Mouse (Mus musculus) forebrain, embryonic 11.5 days (tissue): ENCODE measurements around the gene Cd24a. TPM values are rescaled to one million over a fixed set of nuclear protein-coding genes. Genes with fewer than 3 reads are reported as not detected.

Experiments used
- ATAC-seq: fragments of 200-750 bp; cut with Nextera tagmentation; replicated peaks from 2 replicates; pipeline ENCODE4 v1.8.0; 2017; ENCODE audit warnings: moderate TSS enrichment; ENCODE audit not compliant: low FRiP score
- DNase-seq: peaks from one replicate; pipeline ENCODE4 v3.0.0-alpha.2; 2017; ENCODE audit warnings: low spot score
- H3K27ac ChIP-seq: fragments of 300-500 bp; sonication (generic); 2 replicates; pipeline ENCODE4 v1.5.1; 2014; ENCODE audit warnings: low read depth, low read length
- H3K27me3 ChIP-seq: fragments of 300-500 bp; sonication (generic); 2 replicates; pipeline ENCODE4 v1.6.1; 2014; ENCODE audit warnings: mild to moderate bottlenecking, low read length, mixed read lengths; ENCODE audit not compliant: control insufficient read depth, insufficient read depth
- H3K36me3 ChIP-seq: fragments of 300-500 bp; sonication (generic); 2 replicates; pipeline ENCODE4 v1.6.1; 2014; ENCODE audit warnings: mild to moderate bottlenecking, low read length, moderate library complexity, mixed read lengths; ENCODE audit not compliant: control insufficient read depth, insufficient read depth
- H3K4me1 ChIP-seq: fragments of 300-500 bp; sonication (generic); replicated peaks from 2 replicates; pipeline ENCODE4 v1.6.1; 2014; ENCODE audit warnings: low read length, mixed read lengths; ENCODE audit not compliant: control insufficient read depth, insufficient read depth
- H3K4me2 ChIP-seq: fragments of 300-500 bp; sonication (generic); 2 replicates; pipeline ENCODE4 v1.6.1; 2014; ENCODE audit warnings: low read depth, mild to moderate bottlenecking, low read length, moderate library complexity, mixed read lengths; ENCODE audit not compliant: severe bottlenecking
- H3K4me3 ChIP-seq: fragments of 300-500 bp; sonication (generic); 2 replicates; pipeline ENCODE4 v1.5.1; 2014; ENCODE audit warnings: low read depth, low read length
- H3K9ac ChIP-seq: fragments of 300-500 bp; sonication (generic); 2 replicates; pipeline ENCODE4 v1.6.1; 2014; ENCODE audit warnings: low read length
- H3K9me3 ChIP-seq: fragments of 300-500 bp; sonication (generic); 2 replicates; pipeline ENCODE4 v1.6.1; 2016; ENCODE audit warnings: low read length, mixed read lengths; ENCODE audit not compliant: control insufficient read depth
- WGBS: fragments of 180-500 bp; shearing (Covaris S2); extraction: QIAGEN DNeasy Blood & Tissue Kit; methylation state at CpG from one replicate; pipeline ENCODE4 v1.1.7; 2014; 5-methylcytosine and 5-hydroxymethylcytosine counted together
- polyA plus RNA-seq: library from polyadenylated mRNA; unstranded; fragments of >200 nt; fragmentation: Nextera tagmentation; extraction: Ambion mirVana; gene quantifications from 2 replicates; pipeline ENCODE4 v1.2.1, GENCODE M21; 2014

The Cd24a gene
- polyA plus RNA-seq, 1 experiment from 2014 or later = 364 TPM

DNA sequence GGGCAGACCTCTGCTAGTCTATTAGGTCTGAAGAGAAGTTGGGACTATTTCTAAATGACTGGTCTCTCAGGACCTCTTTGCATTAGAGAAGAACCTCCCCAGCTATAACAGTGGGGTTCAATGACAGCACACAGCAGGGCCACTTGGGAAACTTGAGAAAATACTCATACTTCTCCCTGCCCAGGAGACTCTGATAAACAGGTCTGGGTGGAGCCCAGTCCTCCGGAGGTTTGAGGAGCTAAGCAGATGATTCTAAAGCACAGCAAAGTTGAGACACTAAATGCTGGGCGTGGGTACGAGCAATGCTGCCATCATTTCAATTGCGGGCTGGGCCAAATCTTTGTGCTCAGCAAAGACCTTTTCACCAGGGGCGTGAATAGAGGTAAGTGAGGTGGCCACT, 15.1 kb downstream of the Cd24a start:
- H3K27ac ChIP-seq = no peak overlapping the region
- no peak overlapping the region for H3K9ac ChIP-seq
- WGBS = 83% methylated on average over 5 of the region's 5 CpGs
- H3K4me1 ChIP-seq = no peaks in the 10 kb centered on the region
- no peak overlapping the region for H3K4me3 ChIP-seq
- no peaks in the 10 kb centered on the region for H3K36me3 ChIP-seq
- no peak overlapping the region for H3K4me2 ChIP-seq
- H3K27me3 ChIP-seq = no peaks in the 10 kb centered on the region
- DNase-seq (no peak), ATAC-seq (no peak)
- H3K9me3 ChIP-seq = no peaks in the 10 kb centered on the region

DNA sequence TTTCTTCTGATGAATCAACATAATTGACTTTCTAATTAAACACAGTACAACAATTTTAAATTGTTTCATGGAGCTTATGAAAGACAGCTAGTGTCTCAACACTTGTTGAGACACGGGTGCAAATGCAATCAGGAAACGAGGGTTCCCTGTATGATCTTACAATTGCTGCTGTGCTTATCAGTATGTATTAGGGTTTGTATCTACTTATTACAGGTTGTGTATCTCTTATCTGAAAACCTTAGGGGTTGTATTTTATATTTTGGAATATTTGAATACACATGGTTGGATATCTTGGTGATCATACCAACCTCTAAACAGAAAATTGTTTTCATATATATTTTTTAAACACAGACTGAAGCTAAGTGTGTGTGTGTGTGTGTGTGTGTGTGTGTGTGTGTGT, 16.1 kb downstream of the Cd24a start:
- H3K4me1 ChIP-seq = no peaks in the 10 kb centered on the region
- no peaks in the 10 kb centered on the region for H3K9me3 ChIP-seq
- no peak overlapping the region for H3K4me2 ChIP-seq
- no peak overlapping the region for H3K4me3 ChIP-seq
- H3K27ac ChIP-seq = no peak overlapping the region
- WGBS = 92% methylated on average over 2 of the region's 2 CpGs
- no peaks in the 10 kb centered on the region for H3K36me3 ChIP-seq
- ATAC-seq (no peak), DNase-seq (no peak)
- H3K9ac ChIP-seq = no peak overlapping the region
- H3K27me3 ChIP-seq = no peaks in the 10 kb centered on the region

DNA sequence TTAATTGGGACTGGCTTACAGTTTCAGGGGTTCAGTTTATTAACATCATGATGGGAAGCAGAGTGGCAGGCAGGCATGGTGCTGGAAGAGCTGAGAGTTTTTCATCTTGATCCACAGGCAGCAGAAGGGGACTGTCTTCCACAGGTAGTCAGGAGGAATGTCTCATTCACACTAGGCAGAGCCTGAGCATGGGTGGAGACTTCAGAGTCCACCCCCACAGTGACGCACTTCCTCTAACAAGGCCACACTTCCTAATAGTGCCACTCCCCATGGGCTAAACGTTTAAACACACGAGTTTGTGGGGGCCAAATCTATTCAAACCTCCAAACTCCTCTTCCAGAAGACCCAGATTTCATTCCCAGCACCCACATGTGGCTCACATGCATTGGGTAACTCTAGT, 16.8 kb downstream of the Cd24a start:
- ATAC-seq (no peak), DNase-seq (no peak)
- Histone ChIP-seq H3K36me3 (no peaks in the 10 kb centered on the region), H3K27me3 (no peaks in the 10 kb centered on the region), H3K4me3 (no peak overlapping the region), H3K27ac (no peak overlapping the region), H3K9me3 (no peaks in the 10 kb centered on the region), H3K4me1 (no peaks in the 10 kb centered on the region), H3K4me2 (no peak overlapping the region), H3K9ac (no peak overlapping the region)
- WGBS = 69% methylated on average over 3 of the region's 3 CpGs

DNA sequence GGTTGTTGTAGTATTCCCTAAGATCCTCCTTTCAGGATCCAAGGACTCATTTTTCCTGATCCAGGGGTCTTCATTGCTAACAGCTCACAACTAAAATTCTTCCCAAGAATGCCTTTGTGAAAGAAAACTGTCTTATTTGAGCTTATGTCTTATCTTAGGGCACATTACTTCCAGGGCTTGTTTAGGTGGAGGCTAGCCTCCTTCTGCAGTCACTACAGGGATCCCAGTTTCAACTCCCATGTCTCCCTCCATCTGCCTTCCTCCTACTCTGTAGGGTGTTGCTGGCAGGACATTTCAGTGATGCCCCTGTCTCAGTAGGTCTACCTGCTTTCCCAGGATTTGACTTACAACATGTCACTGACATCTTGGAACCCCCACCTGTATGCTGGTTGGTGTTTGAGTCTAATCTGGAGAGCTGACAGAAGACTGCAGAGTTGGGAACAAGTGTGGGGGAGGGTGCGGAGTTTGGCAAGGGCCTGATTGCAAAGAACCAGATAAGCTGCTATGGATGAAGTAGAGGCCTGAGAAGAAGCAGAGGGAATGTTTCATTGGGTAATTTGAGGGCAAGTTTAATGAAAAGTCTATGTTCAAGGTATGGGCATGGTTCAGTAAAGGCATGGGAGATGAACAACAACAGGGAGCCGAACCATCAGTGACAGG, 20.1 kb downstream of the Cd24a start:
- Histone ChIP-seq H3K4me1 (no peaks in the 10 kb centered on the region; the same call in 1 of the 2 replicates), H3K27me3 (no peaks in the 10 kb centered on the region), H3K4me2 (no peak overlapping the region), H3K27ac (no peak overlapping the region), H3K36me3 (no peaks in the 10 kb centered on the region), H3K4me3 (no peak overlapping the region), H3K9me3 (no peaks in the 10 kb centered on the region), H3K9ac (no peak overlapping the region)
- DNase-seq (no peak), ATAC-seq (no peak)
- WGBS = 86% methylated on average over 2 of the region's 2 CpGs

DNA sequence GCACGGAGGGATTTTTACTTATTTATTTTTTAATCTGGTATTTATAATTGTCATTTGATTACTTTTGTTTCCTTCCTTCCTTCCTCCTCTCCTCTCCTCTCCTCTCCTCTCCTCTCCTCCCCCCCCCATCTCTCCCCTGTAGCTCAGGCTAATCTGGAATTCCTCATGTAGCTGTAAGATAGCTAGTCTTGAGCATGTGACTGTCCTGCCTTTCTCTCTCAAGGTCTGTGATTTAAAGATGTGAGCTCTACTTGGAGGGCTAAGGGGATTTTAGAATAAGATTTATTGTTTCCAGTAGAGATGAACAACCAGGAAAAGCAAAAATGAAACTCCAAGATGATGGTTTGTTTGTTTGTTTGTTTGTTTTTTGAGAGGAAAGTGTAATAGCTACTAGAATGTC, 23.0 kb downstream of the Cd24a start:
- H3K27me3 ChIP-seq = no peaks in the 10 kb centered on the region
- ATAC-seq (no peak), DNase-seq (no peak)
- H3K9me3 ChIP-seq = no peaks in the 10 kb centered on the region
- 91% methylated on average over 1 of the region's 1 CpGs for WGBS
- no peaks in the 10 kb centered on the region for H3K36me3 ChIP-seq
- H3K27ac ChIP-seq = no peak overlapping the region
- H3K4me1 ChIP-seq = no peaks in the 10 kb centered on the region; the same call in 1 of the 2 replicates
- H3K4me2 ChIP-seq = no peak overlapping the region
- no peak overlapping the region for H3K9ac ChIP-seq
- H3K4me3 ChIP-seq = no peak overlapping the region

DNA sequence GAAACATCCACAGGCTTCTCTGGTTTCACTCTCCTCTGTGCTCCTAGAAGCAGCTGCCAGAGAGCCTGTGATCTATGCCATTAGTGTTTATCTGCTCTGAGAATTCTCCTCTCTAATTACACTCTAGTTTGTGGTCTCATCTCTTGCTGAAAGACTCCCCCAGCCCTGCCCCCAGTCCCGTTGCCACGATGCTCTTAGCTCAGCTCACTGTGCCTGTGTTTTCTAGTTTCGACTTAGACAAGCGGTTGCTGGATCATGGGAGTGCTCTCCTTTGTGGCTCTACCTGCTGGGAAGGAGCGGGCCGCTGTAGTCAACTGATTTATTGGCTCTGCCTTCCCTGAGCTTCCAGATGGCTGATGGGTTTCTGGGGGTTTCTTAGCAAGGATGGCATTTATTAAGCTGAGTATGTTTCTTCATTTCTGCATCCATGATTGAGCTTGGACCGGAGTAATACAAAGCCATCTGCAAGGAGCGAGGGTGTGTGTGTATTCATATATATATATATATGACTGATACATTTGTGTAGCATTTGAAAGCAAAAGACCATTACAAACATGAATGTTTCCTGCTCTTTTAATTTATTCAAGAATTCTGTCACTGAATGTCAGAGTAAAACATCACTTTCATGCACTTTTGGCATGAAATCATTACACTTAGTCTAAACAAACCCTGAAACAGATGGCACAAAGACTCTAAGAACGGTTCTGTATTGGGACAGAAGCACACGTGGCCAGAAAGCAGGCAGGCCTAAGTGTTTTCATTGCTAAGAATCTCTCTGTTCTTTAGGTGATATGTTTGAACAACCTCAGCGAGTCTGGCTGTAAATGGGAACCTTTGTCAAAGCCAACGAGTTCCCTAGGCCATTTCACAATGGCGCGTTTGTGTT, 23.7 kb downstream of the Cd24a start:
- H3K4me2 ChIP-seq = no peak overlapping the region
- no peak for ATAC-seq
- no peaks in the 10 kb centered on the region; the same call in 1 of the 2 replicates for H3K4me1 ChIP-seq
- DNase-seq = no peak
- no peaks in the 10 kb centered on the region for H3K36me3 ChIP-seq
- no peak overlapping the region for H3K4me3 ChIP-seq
- H3K27me3 ChIP-seq = no peaks in the 10 kb centered on the region
- H3K9ac ChIP-seq = no peak overlapping the region
- WGBS = 53% methylated on average over 14 of the region's 14 CpGs
- no peaks in the 10 kb centered on the region for H3K9me3 ChIP-seq
- no peak overlapping the region for H3K27ac ChIP-seq

DNA sequence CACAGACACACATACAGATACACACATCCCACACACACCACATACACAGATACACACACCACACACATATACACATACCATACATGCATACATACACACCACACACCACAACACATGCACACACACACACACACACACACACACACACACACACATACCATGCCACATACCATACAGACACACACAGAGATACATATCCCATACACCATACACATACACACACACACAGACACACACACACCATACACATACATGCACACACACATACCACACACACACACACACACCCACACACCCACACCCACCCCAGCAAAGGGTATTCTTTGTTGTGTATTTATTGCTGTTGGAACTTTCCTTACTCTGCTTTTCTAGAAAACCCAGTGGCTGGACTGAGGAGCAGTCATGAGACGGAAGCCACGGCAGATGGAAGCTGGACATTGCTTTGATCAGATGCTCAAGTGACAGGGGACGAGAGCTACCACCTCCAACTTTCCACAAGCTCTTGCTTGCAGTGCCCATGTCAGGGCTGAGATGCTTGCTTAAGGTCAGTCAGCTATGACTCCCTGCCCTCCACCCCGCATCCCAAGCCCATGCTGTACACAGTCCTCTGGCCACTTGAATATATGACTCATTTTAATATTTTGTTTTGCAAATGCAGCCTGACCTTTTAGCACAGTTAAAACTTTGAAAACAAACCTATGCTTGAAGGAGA, 26.0 kb downstream of the Cd24a start:
- no peaks in the 10 kb centered on the region; the same call in 1 of the 2 replicates for H3K4me1 ChIP-seq
- H3K36me3 ChIP-seq = no peaks in the 10 kb centered on the region
- H3K9me3 ChIP-seq = no peaks in the 10 kb centered on the region
- no peak overlapping the region for H3K27ac ChIP-seq
- no peak for DNase-seq
- H3K9ac ChIP-seq = no peak overlapping the region
- H3K4me3 ChIP-seq = no peak overlapping the region
- H3K4me2 ChIP-seq = no peak overlapping the region
- no peaks in the 10 kb centered on the region for H3K27me3 ChIP-seq
- whole genome bisulfite sequencing = 79% methylated on average over 4 of the region's 4 CpGs
- no peak for ATAC-seq

DNA sequence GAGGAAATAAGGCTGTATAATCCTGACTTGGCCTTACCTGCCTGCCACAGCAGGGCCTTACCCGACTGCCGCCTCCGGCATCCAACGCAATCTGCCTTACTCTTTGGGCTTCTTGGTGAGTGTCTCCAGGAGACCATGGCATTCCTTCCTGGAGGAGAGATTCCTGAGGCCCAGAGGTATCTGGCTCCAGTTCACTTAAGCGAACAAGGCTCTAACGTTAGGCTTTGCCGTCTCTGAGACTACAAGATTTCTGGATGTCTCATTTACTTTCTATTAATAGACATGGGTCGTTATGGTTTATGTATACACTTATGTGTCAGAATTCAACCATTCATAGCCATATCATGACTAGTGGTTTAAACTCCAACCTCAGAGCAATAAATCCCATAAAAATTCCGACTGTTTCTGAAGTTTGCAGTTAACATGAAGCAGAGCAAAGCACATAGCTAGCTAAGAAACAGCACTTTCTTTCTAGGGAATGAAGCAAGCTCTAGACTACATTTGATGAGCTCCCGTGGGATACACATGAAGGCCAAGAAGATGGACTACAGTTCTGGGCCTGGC, 26.7 kb downstream of the Cd24a start:
- Histone ChIP-seq H3K27me3 (no peaks in the 10 kb centered on the region), H3K4me2 (no peak overlapping the region), H3K9ac (no peak overlapping the region), H3K36me3 (no peaks in the 10 kb centered on the region), H3K4me3 (no peak overlapping the region), H3K4me1 (no peaks in the 10 kb centered on the region; the same call in 1 of the 2 replicates), H3K9me3 (no peaks in the 10 kb centered on the region), H3K27ac (no peak overlapping the region)
- DNase-seq = no peak
- WGBS = 88% methylated on average over 10 of the region's 10 CpGs
- no peak for ATAC-seq
